ENCODE assay signal across 8 mouse cellular contexts in genomic region chr3:67344599-67344998, GRCm38 (mm10). TPM values are rescaled to one million over a fixed set of nuclear protein-coding genes. Genes with fewer than 3 reads are reported as not detected.
DNase-seq lines count a peak whose midpoint lies in the region; ATAC-seq lines count a peak whose summit lies in the region.

No protein-coding gene starts in this region.

- no peaks in the 10 kb centered on the region for H3K9me3 ChIP-seq in embryonic facial prominence, embryonic 10.5 days
- H3K9me3 ChIP-seq in limb, embryonic 11.5 days (ENCODE audit: control insufficient read depth, low read length) = no peaks in the 10 kb centered on the region

- no peak overlapping the region for H3K27ac ChIP-seq in embryonic facial prominence, embryonic 10.5 days (replicated peaks)
- no peak overlapping the region for H3K27ac ChIP-seq in limb, embryonic 11.5 days (replicated peaks; ENCODE audit: low read depth, low read length)

- no peak for ATAC-seq in limb, embryonic 11.5 days (ENCODE audit: insufficient number of reproducible peaks, low FRiP score, low TSS enrichment, low read depth)
- no peak for ATAC-seq in erythroid progenitor cell, adult 5-6 weeks (replicated peaks; ENCODE audit: low FRiP score, poor library complexity, severe bottlenecking)

- DNase-seq in urinary bladder, postnatal 14 days (ENCODE audit: low spot score) = peak; percentile 35
- DNase-seq in urinary bladder, postnatal 10 days (ENCODE audit: low spot score) = no peak
- peak; percentile 50 to 54 for DNase-seq in adrenal gland, adult 18-20 months (ENCODE audit: low spot score in 2 of 2)
- DNase-seq in embryonic facial prominence, embryonic 10.5 days (ENCODE audit: low spot score) = peak; percentile 59
- DNase-seq in induced T-regulatory cell, adult 2 months (ENCODE audit: low read depth) = peak; percentile 64
- peak; percentile 76 for DNase-seq in limb, embryonic 11.5 days (ENCODE audit: low spot score)
- DNase-seq in retina, adult 2 months (ENCODE audit: low read depth, low spot score) = peak; percentile 37

- H3K9ac ChIP-seq in limb, embryonic 11.5 days (ENCODE audit: low read length) = no peak overlapping the region

- H3K27me3 ChIP-seq in embryonic facial prominence, embryonic 10.5 days (replicated peaks; ENCODE audit: low read depth, poor library complexity, severe bottlenecking) = no peaks in the 10 kb centered on the region
- H3K27me3 ChIP-seq in limb, embryonic 11.5 days (ENCODE audit: control insufficient read depth, insufficient read depth, low read length) = no peaks in the 10 kb centered on the region

- 13% methylated on average over 2 of the region's 2 CpGs for WGBS in embryonic facial prominence, embryonic 10.5 days
- WGBS in limb, embryonic 11.5 days = 12% methylated on average over 2 of the region's 2 CpGs

- no peak overlapping the region for H3K4me3 ChIP-seq in embryonic facial prominence, embryonic 10.5 days
- H3K4me3 ChIP-seq in limb, embryonic 11.5 days (ENCODE audit: low read depth, low read length) = no peak overlapping the region

- H3K4me2 ChIP-seq in limb, embryonic 11.5 days (ENCODE audit: low read depth, severe bottlenecking) = no peak overlapping the region

- 0 out of 2 replicates have a peak, but pooled peaks cover 4% of the 10 kb centered on the region for H3K4me1 ChIP-seq in embryonic facial prominence, embryonic 10.5 days
- H3K4me1 ChIP-seq in limb, embryonic 11.5 days (ENCODE audit: control insufficient read depth, insufficient read depth, low read length) = no peaks in the 10 kb centered on the region

- no peaks in the 10 kb centered on the region for H3K36me3 ChIP-seq in embryonic facial prominence, embryonic 10.5 days (replicated peaks)
- H3K36me3 ChIP-seq in limb, embryonic 11.5 days (ENCODE audit: control insufficient read depth, insufficient read depth, low read length) = no peaks in the 10 kb centered on the region

RNA-seq across cellular contexts. Expression of gene Mlf1, which starts 29.3 kb away (rescaled TPM):
- 1 to 10 TPM; 2.0 to 2.1 TPM for total RNA-seq in adrenal gland, adult 18-20 months (2021)
- polyA plus RNA-seq in embryonic facial prominence, embryonic 10.5 days (2016; fragmentation: Nextera tagmentation; extraction: Ambion mirVana) = 19.3 and 20.5 TPM in 2 replicates
- 24.6 and 26.3 TPM in 2 replicates for polyA plus RNA-seq in limb, embryonic 11.5 days (2014; fragmentation: Nextera tagmentation; extraction: Ambion mirVana)
- not detected in 2 replicates for total RNA-seq in erythroid progenitor cell, adult 5-6 weeks (2015; ENCODE audit: low replicate concordance)
- total RNA-seq in erythroid progenitor cell, adult 5-6 weeks (2017; ENCODE audit: low replicate concordance) = not detected in 2 replicates

RNA-seq across cellular contexts. Expression of gene Gm17402, which starts 30.4 kb away (rescaled TPM):
- total RNA-seq in adrenal gland, adult 18-20 months (2021) = not detected
- not detected in 2 replicates for polyA plus RNA-seq in embryonic facial prominence, embryonic 10.5 days (2016; fragmentation: Nextera tagmentation; extraction: Ambion mirVana)
- not detected in 2 replicates for polyA plus RNA-seq in limb, embryonic 11.5 days (2014; fragmentation: Nextera tagmentation; extraction: Ambion mirVana)
- not detected in 2 replicates for total RNA-seq in erythroid progenitor cell, adult 5-6 weeks (2015; ENCODE audit: low replicate concordance)
- total RNA-seq in erythroid progenitor cell, adult 5-6 weeks (2017; ENCODE audit: low replicate concordance) = not detected in 2 replicates
